Mouse (Mus musculus) spleen, adult 2 months (tissue): ENCODE measurements around the gene Usp15.
"Not testable (repeated sequence)": the region's sequence is repeated elsewhere in the genome, so short reads cannot be mapped to it uniquely, and the experiment has no call there.

Experiments
- CTCF ChIP-seq: fragments of 200-500 bp; IDR thresholded peaks from 2 replicates; pipeline ENCODE4 v1.5.1; 2011; ENCODE audit warnings: mild to moderate bottlenecking, inconsistent platforms; ENCODE audit not compliant: insufficient read depth, insufficient read length, insufficient replicate concordance; ENCODE audit errors: extremely low read depth
- POLR2A ChIP-seq: fragments of 200-500 bp; IDR thresholded peaks from 2 replicates; pipeline ENCODE4 v1.6.1; 2011; ENCODE audit warnings: low read depth, low read length, inconsistent platforms

- not testable (repeated sequence) for TF ChIP-seq CTCF, POLR2A
These were observed 8.6 kb upstream of the Usp15 start for GRCm38 (mm10) chr10:123205364-123205763.
